Mouse (Mus musculus): Measurements from ENCODE around the gene Bach2. TPM values are rescaled to one million over a fixed set of nuclear protein-coding genes. Genes with fewer than 3 reads are reported as not detected.

Gene Bach2
- polyA plus RNA-seq, 1 experiment from 2014 or later = 16.4 TPM

DNA sequence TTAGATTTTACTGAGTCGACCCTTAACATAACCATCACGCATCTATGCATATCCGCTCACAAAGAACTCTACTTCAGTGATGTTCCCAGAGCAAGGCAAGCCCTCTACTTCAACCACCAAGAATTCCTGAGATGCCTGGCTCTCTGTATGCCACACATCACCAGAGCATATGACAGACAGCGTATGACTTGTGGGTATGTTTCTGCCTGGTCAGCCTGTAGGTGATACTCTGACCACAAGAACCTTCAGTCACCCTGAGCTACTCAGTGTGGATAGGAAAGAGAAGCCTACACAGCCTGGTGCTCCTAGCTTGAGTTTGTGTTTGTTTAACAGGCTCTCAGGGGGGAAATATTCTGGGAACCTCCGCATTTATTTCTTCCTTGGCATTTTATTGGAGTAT, 36.2 kb upstream of the Bach2 start:
- H3K4me1 ChIP-seq (ENCODE audit: control insufficient read depth, insufficient read depth, low read length) = peaks cover 3% of the 10 kb centered on the region; the same call in 1 of the 2 replicates
- H3K4me3 ChIP-seq (ENCODE audit: low read depth, low read length) = no peak overlapping the region
- no peaks in the 10 kb centered on the region for H3K9me3 ChIP-seq (ENCODE audit: control insufficient read depth, low read length)
- no peak for ATAC-seq (ENCODE audit: insufficient number of reproducible peaks, low FRiP score, low TSS enrichment, low read depth)
- H3K27me3 ChIP-seq (ENCODE audit: control insufficient read depth, insufficient read depth, low read length) = no peaks in the 10 kb centered on the region
- no peak overlapping the region for H3K27ac ChIP-seq (replicated peaks; ENCODE audit: low read depth, low read length)
- H3K4me2 ChIP-seq (ENCODE audit: low read depth, severe bottlenecking) = no peak overlapping the region
- no peak overlapping the region for H3K9ac ChIP-seq (ENCODE audit: low read length)
- no peak for DNase-seq (ENCODE audit: low spot score)
- no peaks in the 10 kb centered on the region for H3K36me3 ChIP-seq (ENCODE audit: control insufficient read depth, insufficient read depth, low read length)
- WGBS = 91% methylated on average over 5 of the region's 5 CpGs

DNA sequence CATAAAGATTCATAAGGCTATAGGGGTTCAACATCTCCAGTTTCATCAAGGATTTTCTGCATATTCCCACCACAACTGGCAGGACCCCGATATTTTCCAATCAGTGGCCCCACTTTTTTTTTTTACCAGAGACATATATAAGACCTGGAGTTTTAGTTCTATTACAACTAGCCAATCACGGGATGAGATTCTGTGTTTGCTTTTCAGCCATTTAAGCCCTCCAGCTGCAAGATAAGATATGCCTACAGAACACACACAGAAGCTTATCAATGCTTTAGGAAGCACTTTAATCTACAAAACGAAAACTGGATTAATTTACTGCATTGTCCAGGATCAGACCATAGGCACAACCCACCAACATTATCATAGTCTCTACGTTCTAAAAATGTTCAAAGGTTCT, 33.8 kb upstream of the Bach2 start:
- 94% methylated on average over 4 of the region's 4 CpGs for WGBS

DNA sequence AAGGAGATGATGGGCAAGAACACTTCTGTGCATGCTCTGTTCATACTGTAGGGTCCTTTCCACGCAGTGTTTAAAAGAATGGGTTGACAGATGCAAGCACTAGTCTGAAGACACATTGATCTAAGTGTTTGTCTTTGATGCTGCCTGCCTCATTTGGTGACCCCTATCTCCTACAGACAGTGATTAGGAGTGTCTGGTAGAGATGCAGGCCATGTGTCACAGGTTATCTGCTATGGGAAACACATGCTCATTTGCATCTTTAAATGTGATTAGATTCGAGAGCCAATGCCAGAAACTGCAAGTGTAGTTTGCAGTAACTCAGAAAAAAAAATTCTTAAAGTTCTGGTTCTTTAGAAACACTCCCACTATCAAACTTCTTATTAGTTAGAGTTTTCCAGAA, 32.8 kb upstream of the Bach2 start:
- H3K27me3 ChIP-seq (ENCODE audit: control insufficient read depth, insufficient read depth, low read length) = no peaks in the 10 kb centered on the region
- no peaks in the 10 kb centered on the region for H3K4me1 ChIP-seq (ENCODE audit: control insufficient read depth, insufficient read depth, low read length)
- ATAC-seq (ENCODE audit: insufficient number of reproducible peaks, low FRiP score, low TSS enrichment, low read depth) = no peak
- no peaks in the 10 kb centered on the region for H3K9me3 ChIP-seq (ENCODE audit: control insufficient read depth, low read length)
- H3K9ac ChIP-seq (ENCODE audit: low read length) = no peak overlapping the region
- H3K36me3 ChIP-seq (ENCODE audit: control insufficient read depth, insufficient read depth, low read length) = no peaks in the 10 kb centered on the region
- H3K27ac ChIP-seq (replicated peaks; ENCODE audit: low read depth, low read length) = no peak overlapping the region
- H3K4me3 ChIP-seq (ENCODE audit: low read depth, low read length) = no peak overlapping the region
- DNase-seq (ENCODE audit: low spot score) = no peak
- no peak overlapping the region for H3K4me2 ChIP-seq (ENCODE audit: low read depth, severe bottlenecking)
- WGBS = 46% methylated on average over 2 of the region's 2 CpGs

More for the DNA sequence above, 33.8 kb upstream of the Bach2 start:
- Histone ChIP-seq H3K9ac (ENCODE audit: low read length) (no peak overlapping the region), H3K4me2 (ENCODE audit: low read depth, severe bottlenecking) (no peak overlapping the region), H3K4me3 (ENCODE audit: low read depth, low read length) (no peak overlapping the region), H3K27me3 (ENCODE audit: control insufficient read depth, insufficient read depth, low read length) (no peaks in the 10 kb centered on the region), H3K4me1 (ENCODE audit: control insufficient read depth, insufficient read depth, low read length) (no peaks in the 10 kb centered on the region), H3K27ac (replicated peaks; ENCODE audit: low read depth, low read length) (no peak overlapping the region), H3K36me3 (ENCODE audit: control insufficient read depth, insufficient read depth, low read length) (no peaks in the 10 kb centered on the region), H3K9me3 (ENCODE audit: control insufficient read depth, low read length) (no peaks in the 10 kb centered on the region)
- ATAC-seq (ENCODE audit: insufficient number of reproducible peaks, low FRiP score, low TSS enrichment, low read depth) = no peak
- DNase-seq (ENCODE audit: low spot score) = no peak

DNA sequence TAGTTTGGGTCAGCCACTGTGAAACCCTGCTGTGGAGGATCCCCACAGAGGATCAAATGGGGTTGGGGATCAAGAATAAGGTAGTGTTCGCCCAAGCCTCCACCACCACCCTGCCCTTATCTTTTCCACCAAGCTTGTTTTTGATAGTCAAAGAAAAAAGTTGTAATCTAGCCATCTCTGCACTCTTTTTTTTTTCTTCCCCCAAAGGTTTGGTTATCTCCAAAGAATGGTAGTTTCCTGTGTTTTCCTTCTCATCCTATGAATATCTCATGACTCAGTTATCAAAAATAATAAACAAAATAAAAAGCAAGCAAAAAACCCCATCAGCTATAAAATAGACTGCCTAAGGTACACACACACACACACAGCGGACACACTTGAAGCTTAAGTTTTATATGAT, 28.6 kb upstream of the Bach2 start:
- Histone ChIP-seq H3K4me2 (ENCODE audit: low read depth, severe bottlenecking) (no peak overlapping the region), H3K36me3 (ENCODE audit: control insufficient read depth, insufficient read depth, low read length) (no peaks in the 10 kb centered on the region), H3K4me3 (ENCODE audit: low read depth, low read length) (no peak overlapping the region), H3K27me3 (ENCODE audit: control insufficient read depth, insufficient read depth, low read length) (no peaks in the 10 kb centered on the region), H3K4me1 (ENCODE audit: control insufficient read depth, insufficient read depth, low read length) (no peaks in the 10 kb centered on the region), H3K9me3 (ENCODE audit: control insufficient read depth, low read length) (no peaks in the 10 kb centered on the region), H3K27ac (replicated peaks; ENCODE audit: low read depth, low read length) (no peak overlapping the region), H3K9ac (ENCODE audit: low read length) (no peak overlapping the region)
- 90% methylated on average over 2 of the region's 2 CpGs for WGBS
- DNase-seq (ENCODE audit: low spot score) (no peak), ATAC-seq (ENCODE audit: insufficient number of reproducible peaks, low FRiP score, low TSS enrichment, low read depth) (no peak)

DNA sequence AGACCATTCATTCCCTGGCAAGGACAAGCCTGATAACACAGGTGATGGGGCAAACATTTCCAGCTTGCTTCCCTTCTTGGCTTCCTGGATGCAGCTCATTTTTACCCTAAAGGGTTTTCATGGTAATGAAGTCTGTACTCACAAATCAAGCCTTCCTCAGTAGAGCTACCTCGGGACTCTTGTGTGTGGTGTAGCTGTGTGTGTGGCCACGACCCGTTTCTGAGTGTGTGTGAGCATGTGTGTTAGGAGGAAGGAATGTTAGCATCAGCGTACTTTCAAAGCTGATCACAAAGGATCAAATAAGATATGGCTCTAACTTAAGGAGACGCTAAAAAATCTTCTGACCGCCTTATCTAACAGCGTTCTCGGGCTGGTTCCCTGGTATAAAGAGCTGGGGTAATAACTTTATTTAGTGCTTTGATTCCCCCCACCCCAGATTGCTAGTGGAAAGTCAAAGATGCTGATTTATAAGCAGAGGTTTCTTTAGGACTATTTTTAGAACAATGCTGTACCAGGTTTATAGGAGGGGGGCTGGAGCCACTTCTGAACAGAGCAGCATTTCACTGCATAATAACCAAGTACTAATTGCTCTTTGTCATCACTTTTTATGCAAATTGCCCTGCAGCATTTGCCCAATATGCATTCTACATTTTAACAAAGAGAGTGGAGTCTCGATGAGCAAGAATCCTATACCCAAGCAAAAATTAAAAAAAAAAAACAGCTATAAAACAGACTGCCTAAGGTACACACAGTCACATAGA, 28.0 kb upstream of the Bach2 start:
- WGBS = 79% methylated on average over 9 of the region's 9 CpGs
- no peak overlapping the region for H3K9ac ChIP-seq (ENCODE audit: low read length)
- no peaks in the 10 kb centered on the region for H3K36me3 ChIP-seq (ENCODE audit: control insufficient read depth, insufficient read depth, low read length)
- DNase-seq (ENCODE audit: low spot score) (no peak), ATAC-seq (ENCODE audit: insufficient number of reproducible peaks, low FRiP score, low TSS enrichment, low read depth) (no peak)
- H3K4me1 ChIP-seq (ENCODE audit: control insufficient read depth, insufficient read depth, low read length) = no peaks in the 10 kb centered on the region
- no peak overlapping the region for H3K4me2 ChIP-seq (ENCODE audit: low read depth, severe bottlenecking)
- H3K9me3 ChIP-seq (ENCODE audit: control insufficient read depth, low read length) = no peaks in the 10 kb centered on the region
- H3K27ac ChIP-seq (replicated peaks; ENCODE audit: low read depth, low read length) = no peak overlapping the region
- H3K27me3 ChIP-seq (ENCODE audit: control insufficient read depth, insufficient read depth, low read length) = no peaks in the 10 kb centered on the region
- no peak overlapping the region for H3K4me3 ChIP-seq (ENCODE audit: low read depth, low read length)

DNA sequence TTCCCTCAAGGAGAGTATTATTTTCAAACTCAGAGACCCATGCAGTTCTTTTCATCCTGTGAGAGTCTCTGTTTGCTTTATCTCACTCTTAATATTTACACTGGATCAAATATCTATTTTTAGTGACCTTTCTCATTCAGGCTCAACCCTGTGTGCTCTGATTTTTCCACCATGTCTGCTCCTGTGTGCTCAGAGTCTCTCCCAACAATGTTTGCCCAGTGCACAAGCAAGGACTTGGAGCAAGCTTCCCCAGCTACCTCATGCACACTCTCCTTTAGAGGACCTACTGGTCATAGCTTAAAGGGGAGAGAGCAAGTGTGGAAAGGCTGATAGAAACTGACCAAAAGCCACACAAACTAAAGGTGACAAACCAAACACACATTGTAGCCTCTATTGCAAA, 26.0 kb upstream of the Bach2 start:
- H3K9ac ChIP-seq (ENCODE audit: low read length) = no peak overlapping the region
- no peak overlapping the region for H3K4me2 ChIP-seq (ENCODE audit: low read depth, severe bottlenecking)
- no peaks in the 10 kb centered on the region for H3K4me1 ChIP-seq (ENCODE audit: control insufficient read depth, insufficient read depth, low read length)
- H3K36me3 ChIP-seq (ENCODE audit: control insufficient read depth, insufficient read depth, low read length) = no peaks in the 10 kb centered on the region
- no peak overlapping the region for H3K27ac ChIP-seq (replicated peaks; ENCODE audit: low read depth, low read length)
- no peaks in the 10 kb centered on the region for H3K27me3 ChIP-seq (ENCODE audit: control insufficient read depth, insufficient read depth, low read length)
- no peaks in the 10 kb centered on the region for H3K9me3 ChIP-seq (ENCODE audit: control insufficient read depth, low read length)
- ATAC-seq (ENCODE audit: insufficient number of reproducible peaks, low FRiP score, low TSS enrichment, low read depth) (no peak), DNase-seq (ENCODE audit: low spot score) (no peak)
- H3K4me3 ChIP-seq (ENCODE audit: low read depth, low read length) = no peak overlapping the region

DNA sequence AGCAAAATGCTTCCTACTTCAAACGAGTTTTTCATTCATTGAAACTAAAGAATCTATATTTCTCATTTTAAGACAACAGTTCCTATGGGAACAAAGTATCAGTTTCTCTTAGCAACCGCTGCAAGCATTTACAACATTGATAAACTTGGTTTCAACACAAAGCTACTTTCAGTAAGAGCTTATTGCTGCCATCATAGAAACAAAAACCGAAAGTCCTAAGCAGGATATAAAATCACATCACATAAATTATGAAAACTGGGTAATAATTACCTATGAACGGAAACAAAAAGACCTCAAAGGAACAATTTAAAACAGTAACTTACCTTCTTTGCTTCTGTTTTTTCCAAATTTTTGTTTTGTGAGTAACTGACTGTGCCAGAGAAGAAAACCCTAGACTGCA, 22.1 kb upstream of the Bach2 start:
- Histone ChIP-seq H3K4me1 (ENCODE audit: control insufficient read depth, insufficient read depth, low read length) (peaks cover 12% of the 10 kb centered on the region; the same call in 1 of the 2 replicates), H3K27ac (replicated peaks; ENCODE audit: low read depth, low read length) (no peak overlapping the region), H3K27me3 (ENCODE audit: control insufficient read depth, insufficient read depth, low read length) (no peaks in the 10 kb centered on the region), H3K4me2 (ENCODE audit: low read depth, severe bottlenecking) (no peak overlapping the region), H3K36me3 (ENCODE audit: control insufficient read depth, insufficient read depth, low read length) (no peaks in the 10 kb centered on the region), H3K9me3 (ENCODE audit: control insufficient read depth, low read length) (no peaks in the 10 kb centered on the region), H3K4me3 (ENCODE audit: low read depth, low read length) (no peak overlapping the region), H3K9ac (ENCODE audit: low read length) (no peak overlapping the region)
- DNase-seq (ENCODE audit: low spot score) = no peak
- no peak for ATAC-seq (ENCODE audit: insufficient number of reproducible peaks, low FRiP score, low TSS enrichment, low read depth)
- 73% methylated on average over 4 of the region's 4 CpGs for WGBS

DNA sequence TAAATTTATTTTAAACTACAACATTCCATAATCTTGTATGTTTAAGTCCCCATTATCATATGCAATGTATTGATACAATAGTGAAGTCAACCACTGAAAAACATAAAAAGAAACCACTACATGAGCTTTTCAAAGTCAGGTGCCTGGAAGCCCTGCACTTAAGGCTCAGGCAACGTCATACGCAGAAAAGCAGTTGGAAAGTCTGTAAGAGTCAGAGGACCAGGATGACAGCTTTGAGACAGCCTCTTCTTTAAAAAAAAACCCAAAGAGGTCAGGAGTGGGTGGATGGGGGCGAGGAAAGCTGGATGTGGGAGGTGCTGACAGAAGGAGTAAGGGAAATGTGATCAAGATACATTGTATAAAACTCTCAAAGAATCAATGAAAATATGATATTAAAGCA, 21.6 kb upstream of the Bach2 start:
- Histone ChIP-seq H3K4me3 (ENCODE audit: low read depth, low read length) (no peak overlapping the region), H3K9ac (ENCODE audit: low read length) (no peak overlapping the region), H3K36me3 (ENCODE audit: control insufficient read depth, insufficient read depth, low read length) (no peaks in the 10 kb centered on the region), H3K9me3 (ENCODE audit: control insufficient read depth, low read length) (no peaks in the 10 kb centered on the region), H3K27ac (replicated peaks; ENCODE audit: low read depth, low read length) (no peak overlapping the region), H3K4me2 (ENCODE audit: low read depth, severe bottlenecking) (no peak overlapping the region), H3K27me3 (ENCODE audit: control insufficient read depth, insufficient read depth, low read length) (no peaks in the 10 kb centered on the region), H3K4me1 (ENCODE audit: control insufficient read depth, insufficient read depth, low read length) (peaks cover 12% of the 10 kb centered on the region; the same call in 1 of the 2 replicates)
- DNase-seq (ENCODE audit: low spot score) (no peak), ATAC-seq (ENCODE audit: insufficient number of reproducible peaks, low FRiP score, low TSS enrichment, low read depth) (no peak)
- 82% methylated on average over 3 of the region's 3 CpGs for WGBS

DNA sequence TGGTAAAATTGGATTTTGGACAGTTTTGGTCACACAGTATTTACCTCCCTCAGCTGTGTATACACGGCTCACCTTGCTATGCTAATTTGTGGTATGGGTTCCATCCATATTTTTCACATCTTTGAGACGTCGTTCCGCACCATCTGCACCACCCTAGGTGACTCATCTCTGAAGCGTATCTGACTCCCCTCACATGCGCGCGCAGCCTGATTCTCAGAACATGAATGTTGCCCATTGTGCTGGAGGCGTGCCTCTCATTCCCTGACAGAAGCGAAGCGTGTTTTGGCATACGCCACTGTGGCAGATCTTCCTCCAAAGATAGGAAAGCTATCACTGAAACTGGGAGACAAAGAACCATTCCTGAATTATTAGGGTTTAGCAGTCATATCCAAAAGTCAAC, 21.0 kb upstream of the Bach2 start:
- Histone ChIP-seq H3K36me3 (ENCODE audit: control insufficient read depth, insufficient read depth, low read length) (no peaks in the 10 kb centered on the region), H3K4me3 (ENCODE audit: low read depth, low read length) (no peak overlapping the region), H3K9me3 (ENCODE audit: control insufficient read depth, low read length) (no peaks in the 10 kb centered on the region), H3K27me3 (ENCODE audit: control insufficient read depth, insufficient read depth, low read length) (no peaks in the 10 kb centered on the region), H3K27ac (replicated peaks; ENCODE audit: low read depth, low read length) (no peak overlapping the region), H3K4me2 (ENCODE audit: low read depth, severe bottlenecking) (no peak overlapping the region), H3K9ac (ENCODE audit: low read length) (no peak overlapping the region), H3K4me1 (ENCODE audit: control insufficient read depth, insufficient read depth, low read length) (peaks cover 12% of the 10 kb centered on the region; the same call in 1 of the 2 replicates)
- ATAC-seq (ENCODE audit: insufficient number of reproducible peaks, low FRiP score, low TSS enrichment, low read depth) (no peak), DNase-seq (ENCODE audit: low spot score) (no peak)
- 97% methylated on average over 12 of the region's 12 CpGs for WGBS
